Mouse (Mus musculus) v-Abl transformed pro-B cells (cell line): Measurements from ENCODE around the gene 4932438H23Rik.

Experiments used
- in situ Hi-C, 2 experiments: fragments of 400-800 bp; cut with MboI; formaldehyde crosslinking; loops; one replicate each; pipeline ENCODE4 v1.15.1; 2025; ENCODE audit not compliant: unreplicated experiment in 2 of 2

Gene 4932438H23Rik

DNA sequence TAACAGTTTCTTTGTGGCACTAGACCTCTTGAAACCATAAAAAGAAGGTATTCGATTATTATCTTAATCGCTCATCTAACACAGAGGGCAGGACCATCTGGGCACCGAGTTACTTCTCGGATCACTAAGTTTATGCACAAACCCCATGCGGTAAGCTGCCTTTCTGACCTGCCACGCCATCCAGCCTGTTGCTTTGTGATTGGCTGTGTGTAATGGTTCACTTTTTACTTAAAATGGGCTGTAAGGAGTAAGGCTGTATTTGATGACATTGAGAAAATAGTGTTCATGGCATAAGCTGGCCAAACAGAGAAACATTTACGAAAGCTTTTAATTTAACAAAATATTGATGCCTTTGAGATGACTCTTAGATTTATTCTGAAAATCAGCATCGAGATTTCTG is at the start of gene 4932438H23Rik:
Gene 4932438H23Rik, minus strand, starts transcription at position 101 of the 400 bp plus-strand sequence.
- in situ Hi-C loops, result loop anchor here (25.0 kb wide), 4 partner anchors 492 to 1192 kb away; partner anchors contain the start of genes Kcne2 (in 2 of the 2) and Tmem50b (in 1 of the 2)

DNA sequence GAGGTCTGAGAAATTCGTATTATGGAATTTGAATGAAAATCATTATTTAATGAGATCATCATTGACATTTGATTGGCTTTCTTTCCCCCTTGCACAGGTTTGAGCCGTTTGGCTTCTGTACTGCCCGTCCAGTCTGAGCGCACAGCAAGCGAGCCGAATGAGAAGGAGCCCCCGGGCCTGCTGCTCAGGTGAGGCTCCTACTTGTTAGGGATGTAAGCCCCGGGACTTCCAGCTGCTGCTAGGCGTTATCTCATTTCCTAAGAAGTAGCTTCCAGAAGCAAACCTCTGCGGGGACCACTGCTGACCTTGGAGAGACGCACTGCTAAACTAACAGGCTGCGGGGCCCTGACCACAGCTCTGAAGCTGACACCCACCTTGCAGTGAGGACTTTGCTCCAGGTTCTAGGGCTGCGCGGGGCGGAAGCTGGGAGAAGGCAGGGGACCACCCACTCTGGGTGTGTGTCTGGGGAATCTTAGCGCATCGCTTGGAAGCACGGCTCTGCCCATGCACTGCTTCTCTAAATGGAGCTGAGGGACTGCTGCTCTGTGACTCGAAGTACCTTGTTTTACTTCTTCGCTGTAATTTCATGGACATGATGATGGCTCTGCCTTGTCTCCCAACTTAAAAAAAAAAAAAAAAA is 46.2 kb upstream of the 4932438H23Rik start:
- in situ Hi-C loops, result no loop called here

GRCm38 (mm10) chr16:91140457-91140856 is 45.5 kb upstream of the 4932438H23Rik start:
- in situ Hi-C loops, result no loop called here

GRCm38 (mm10) chr16:91140056-91140455 is 45.1 kb upstream of the 4932438H23Rik start:
- in situ Hi-C loops, result no loop called here

DNA sequence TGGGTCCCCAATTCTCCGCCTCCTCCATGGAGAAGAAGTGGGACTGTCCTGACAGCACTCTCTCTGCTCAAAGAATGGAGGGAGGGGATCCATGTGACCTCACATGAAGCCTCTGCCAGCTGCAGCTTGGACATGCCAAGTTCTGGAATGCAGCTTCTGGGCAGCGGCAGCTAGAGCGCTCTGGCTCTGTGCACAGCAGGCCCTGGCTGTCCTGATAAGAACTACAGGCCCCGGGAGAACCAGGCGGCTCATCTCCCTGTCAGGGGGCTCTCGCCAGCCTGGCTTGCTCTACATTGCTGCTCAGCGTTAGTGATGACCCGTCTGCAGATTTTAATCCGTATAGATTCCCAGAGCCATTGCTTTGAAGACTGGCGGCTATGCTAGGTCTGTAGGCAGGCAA is 44.6 kb upstream of the 4932438H23Rik start:
- in situ Hi-C loops, result no loop called here

DNA sequence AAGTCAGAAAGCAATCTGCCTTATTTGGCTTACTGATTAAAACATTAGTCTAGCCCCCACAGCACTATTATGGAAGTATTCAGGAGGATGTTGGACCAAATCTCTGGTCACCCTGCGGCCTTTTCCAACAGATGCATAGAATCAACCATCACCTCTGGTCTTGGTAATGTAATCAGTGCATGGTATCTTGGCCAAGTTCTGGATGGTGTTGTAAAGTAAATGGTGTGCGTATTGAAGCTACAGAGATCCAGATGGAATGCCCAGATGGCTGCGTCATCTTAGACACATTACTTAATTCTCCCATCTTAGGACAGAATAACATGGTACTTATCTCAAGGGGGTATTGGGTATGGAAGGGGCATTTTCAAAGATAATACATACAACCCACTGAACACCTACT is 43.8 kb upstream of the 4932438H23Rik start:
- in situ Hi-C loops, result no loop called here

GRCm38 (mm10) chr16:91138151-91138550 is 43.2 kb upstream of the 4932438H23Rik start:
- in situ Hi-C loops, result no loop called here

DNA sequence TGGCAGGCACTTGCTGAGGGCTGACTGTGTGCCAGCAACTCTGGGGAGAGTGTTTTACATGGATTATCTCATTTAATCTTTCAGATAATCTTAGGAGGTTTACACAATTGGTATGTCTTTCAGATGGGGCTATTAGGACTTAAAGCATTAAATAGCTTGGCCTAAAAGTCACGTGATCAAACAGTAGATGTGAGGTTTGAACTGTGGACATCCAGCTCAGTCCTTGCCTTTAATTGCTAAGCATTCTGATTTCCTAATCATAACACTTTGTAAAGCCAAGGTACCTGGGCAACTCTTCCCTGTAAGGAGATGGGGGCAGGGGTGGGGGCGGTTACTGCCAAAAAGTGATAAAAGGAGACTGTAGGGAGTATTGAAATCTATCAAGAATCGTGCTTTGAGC is 41.7 kb upstream of the 4932438H23Rik start:
- in situ Hi-C loops, result no loop called here

DNA sequence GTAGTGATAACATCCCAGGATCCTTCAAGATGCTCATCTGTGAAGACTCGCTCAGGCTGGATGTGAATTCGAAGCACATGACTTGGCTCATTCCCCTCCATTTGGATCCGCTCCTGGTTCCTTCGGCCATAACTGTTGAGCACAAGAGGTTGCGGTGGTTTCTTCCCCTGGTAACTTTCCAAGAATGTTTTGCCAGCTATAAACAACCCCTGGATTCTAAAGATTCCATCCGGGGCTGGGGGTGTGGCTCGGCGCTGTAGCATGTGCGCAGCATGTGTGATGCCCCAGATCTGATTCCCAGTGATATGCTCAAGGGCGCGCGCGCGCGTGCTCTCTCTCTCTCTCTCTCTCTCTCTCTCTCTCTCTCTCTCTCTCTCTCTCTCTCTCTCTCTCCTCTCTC is 35.0 kb upstream of the 4932438H23Rik start:
- in situ Hi-C loops, result no loop called here

DNA sequence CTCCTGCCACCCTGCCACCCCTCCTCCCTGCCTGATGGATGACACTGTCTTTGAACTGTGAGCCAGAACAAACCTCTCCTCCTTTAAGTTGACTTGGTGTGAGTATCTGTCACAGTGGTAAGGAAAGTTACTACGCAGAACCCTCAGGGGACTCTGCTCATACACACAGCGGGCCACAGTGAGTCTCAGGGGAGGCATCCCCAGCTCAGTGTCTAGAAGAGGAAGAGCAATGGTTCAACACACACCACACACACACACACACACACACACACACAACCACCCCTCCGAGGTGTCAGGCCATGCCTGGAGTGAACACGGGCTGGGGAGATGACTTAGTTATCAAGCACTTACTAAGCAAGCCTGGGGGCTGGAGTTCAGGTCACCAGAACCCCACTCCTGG is 33.5 kb upstream of the 4932438H23Rik start:
- in situ Hi-C loops, result no loop called here

- in situ Hi-C loops, result no loop called here
These were observed 32.0 kb upstream of the 4932438H23Rik start for GRCm38 (mm10) chr16:91126734-91127524.

DNA sequence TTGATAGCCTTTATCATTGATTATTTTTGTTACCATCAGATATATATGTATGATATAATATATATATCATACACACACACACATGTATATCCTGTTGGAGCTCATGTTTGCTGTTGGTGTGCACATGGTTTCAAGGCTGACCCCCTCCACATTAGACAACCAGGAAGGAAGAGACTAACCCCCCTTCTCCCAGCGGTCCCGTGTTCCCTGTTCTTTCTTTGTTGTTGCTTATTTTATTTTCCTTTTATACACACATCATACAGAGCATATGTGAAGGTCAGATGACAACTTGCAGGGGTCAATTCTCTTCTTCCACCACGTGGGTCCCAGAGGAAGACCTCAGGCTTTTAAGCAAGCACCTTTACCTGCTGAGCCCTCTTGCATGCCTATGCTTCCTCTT is 29.3 kb upstream of the 4932438H23Rik start:
- in situ Hi-C loops, result no loop called here

DNA sequence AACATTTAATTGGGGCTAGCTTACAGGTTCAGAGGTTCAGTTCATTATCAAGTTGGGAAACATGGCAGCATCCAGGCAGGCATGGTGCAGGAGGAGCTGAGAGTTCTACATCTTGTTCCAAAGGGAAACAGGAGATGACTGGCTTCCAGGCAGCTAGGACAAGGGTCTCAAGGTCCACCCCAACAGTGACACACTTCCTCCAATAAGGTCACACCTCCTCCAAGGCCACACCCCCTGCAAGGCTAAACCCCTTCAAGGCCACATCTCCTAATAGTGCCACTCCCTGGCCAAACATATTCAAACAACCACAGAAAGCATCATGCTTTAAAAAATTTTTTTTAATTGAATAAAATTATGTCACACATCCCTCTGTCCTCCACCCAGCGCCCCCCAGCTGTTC is 28.9 kb upstream of the 4932438H23Rik start:
- in situ Hi-C loops, result no loop called here

- in situ Hi-C loops, result no loop called here
These were observed 25.0 kb upstream of the 4932438H23Rik start for GRCm38 (mm10) chr16:91119879-91120278.

DNA sequence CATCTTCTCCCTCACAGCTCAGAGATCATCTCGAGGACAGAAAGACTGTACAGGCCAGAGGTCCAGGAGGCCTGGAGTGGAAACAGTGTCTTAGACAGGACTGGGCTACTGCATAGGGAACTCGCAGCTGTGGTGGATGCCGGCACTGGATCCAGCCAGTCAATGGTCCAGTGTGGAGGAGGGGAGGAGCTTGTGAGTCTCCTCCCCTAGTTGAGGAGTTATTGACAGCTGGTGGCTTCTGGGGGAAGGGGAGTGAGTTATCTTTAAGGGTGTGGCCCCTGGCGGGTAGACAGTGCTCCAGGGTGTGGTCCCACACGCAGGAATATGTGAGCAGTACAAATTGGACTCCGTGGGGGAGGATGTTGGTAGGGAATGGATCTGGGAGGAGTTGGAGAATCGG is 21.8 kb upstream of the 4932438H23Rik start:
- in situ Hi-C loops, result no loop called here

DNA sequence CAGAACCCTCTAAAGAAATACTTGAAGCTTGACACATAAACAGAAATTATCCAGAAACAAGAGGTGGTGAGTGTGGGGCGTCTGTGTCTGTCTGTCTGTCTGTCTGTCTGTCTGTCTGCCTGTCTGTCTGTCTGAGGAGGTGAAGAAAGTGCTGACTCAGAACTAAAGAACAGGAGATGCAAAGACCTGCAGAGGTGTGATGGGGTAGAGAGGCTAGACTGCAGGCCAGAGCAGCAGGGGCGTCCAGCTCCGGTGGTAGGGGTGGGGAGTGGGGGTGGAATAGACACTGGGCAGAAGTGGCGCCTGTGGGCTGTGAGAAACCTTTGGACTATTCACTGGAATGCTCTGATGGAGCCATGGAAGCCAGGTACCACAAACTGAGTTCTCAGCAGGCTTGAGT is 21.1 kb upstream of the 4932438H23Rik start:
- in situ Hi-C loops, result no loop called here

DNA sequence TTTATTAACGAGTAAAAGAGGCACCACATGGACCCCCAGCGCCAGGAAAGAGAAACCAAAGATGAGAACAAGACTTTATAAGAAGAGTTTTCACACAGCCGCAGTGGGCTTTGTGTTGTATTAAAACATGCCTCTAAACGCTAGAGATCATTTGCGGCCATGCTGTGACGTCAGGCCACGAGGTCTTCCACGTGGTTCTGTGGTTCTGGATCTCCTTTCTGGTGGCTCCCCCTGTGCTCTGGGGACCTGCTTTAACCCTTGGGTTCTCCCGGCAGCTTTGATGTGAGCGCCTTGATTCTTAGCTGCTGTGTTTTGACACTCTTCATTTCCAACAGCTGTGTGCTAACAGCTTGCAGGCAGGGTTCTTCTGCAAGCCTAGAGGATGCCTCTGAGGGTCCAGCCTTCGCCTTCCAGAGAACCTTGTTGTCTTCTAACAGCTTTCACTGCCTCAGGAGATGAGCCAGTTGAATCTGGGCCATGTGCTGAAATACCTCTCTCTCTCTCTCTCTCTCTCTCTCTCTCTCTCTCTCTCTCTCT is 16.1 kb upstream of the 4932438H23Rik start:
- in situ Hi-C loops, result no loop called here

DNA sequence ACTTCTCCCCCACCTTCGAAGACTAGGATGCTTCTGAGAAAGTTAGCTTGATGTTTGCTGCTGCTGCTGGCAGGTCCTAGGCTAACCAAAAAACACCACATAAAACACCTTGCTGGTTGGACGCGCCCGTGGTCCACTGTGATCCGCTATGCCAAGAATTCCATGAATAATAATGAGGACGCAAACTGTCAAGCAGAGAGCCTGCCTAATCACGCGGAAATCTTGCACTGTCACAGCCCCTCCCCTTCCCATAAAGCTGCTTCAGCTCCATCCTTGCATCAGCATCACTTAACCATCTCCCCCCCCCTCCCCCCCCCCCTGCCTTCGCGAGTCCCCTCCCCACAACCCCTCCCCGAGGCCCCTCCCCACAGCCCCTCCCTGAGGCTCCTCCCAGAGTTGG is 12.7 kb upstream of the 4932438H23Rik start:
- in situ Hi-C loops, result no loop called here

- in situ Hi-C loops, result no loop called here
These were observed 10.6 kb upstream of the 4932438H23Rik start for GRCm38 (mm10) chr16:91105481-91106051.

DNA sequence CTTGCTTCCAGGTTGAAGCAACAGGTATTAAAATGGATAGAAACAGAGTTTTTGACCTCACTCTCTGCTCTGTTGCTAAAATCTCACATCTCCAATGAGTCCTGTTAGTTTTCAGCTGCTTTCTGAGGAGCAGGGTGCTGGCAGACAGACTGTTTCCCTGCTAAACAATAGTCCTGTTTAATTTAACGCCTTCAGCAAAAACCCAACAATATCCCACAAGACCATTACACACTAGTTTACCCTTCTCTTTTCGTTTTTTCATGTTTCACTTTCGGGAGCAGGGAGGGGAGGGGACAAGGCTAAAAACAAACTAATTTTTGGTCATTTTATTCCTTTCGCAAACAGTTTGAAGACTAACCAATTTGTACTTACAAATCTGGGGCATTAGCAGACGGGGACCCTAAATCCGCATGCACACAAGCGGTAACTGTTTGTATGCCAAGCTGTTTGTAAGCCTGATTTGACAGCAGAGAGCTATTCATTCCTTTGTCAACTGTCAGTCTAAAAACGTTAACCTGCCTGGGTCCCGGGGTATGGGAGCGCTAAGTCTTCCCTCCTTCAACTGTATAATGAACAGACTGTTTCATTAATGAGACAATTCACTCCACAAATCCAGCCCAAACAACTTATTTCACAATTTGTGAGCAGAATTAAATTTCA is 10.0 kb upstream of the 4932438H23Rik start:
- in situ Hi-C loops, result no loop called here

GRCm38 (mm10) chr16:91103386-91103785 is 8.5 kb upstream of the 4932438H23Rik start:
- in situ Hi-C loops, result no loop called here
